Mouse (Mus musculus): Measurements from ENCODE around the gene Tmco3.

DNA sequence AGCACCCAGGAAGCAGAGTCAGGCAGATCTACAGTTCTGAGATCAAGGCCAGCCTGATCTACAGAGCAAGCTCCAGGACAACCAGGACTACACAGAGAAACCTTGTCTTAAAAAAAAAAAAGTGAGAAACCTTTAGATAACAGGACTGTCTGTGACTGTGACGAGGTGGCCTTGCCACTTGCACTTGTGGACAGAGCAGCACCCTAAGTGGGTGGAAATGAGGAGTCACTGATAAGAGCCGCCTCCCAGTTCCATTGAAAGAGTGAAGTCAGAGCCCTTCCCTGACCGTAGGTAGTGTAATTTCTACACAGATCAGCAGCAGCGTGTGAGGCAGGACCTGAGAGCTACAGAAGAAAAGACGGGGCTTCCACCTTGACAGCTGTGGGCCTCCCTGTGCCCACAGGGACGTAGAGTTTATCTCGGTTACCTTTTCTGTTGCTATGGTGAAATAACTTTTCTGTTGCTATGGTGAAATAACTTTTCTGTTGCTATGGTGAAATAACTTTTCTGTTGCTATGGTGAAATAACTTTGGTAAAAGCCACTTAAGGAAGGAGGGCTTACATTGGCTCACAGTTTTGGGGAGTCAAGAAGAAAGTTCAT lies 18.4 kb downstream of the Tmco3 start:
- no peak for TF ChIP-seq CTCF (IDR thresholded peaks at IDR 0.05; ENCODE audit: low read depth, low read length)
- TF ChIP-seq EP300 (IDR thresholded peaks at IDR 0.05; ENCODE audit: insufficient read depth, low read depth, low read length): no peak
- TF ChIP-seq POLR2A (IDR thresholded peaks at IDR 0.05; ENCODE audit: insufficient read depth, low read length): no peak

All from ES-Bruce4 (cell line).